Mouse (Mus musculus) forebrain, embryonic 10.5 days (tissue): ENCODE measurements around the gene Slc25a34. TPM values are rescaled to one million over a fixed set of nuclear protein-coding genes. Genes with fewer than 3 reads are reported as not detected.

Experiments
- DNase-seq: peaks from one replicate; pipeline ENCODE4 v3.0.0-alpha.2; 2017; ENCODE audit warnings: low spot score; ENCODE audit errors: extremely low spot score
- H3K27ac ChIP-seq: fragments of 300-500 bp; sonication (generic); 2 replicates; pipeline ENCODE4 v1.5.1; 2016; ENCODE audit warnings: mild to moderate bottlenecking
- H3K27me3 ChIP-seq: fragments of 300-500 bp; sonication (generic); 2 replicates; pipeline ENCODE4 v1.6.1; 2016; ENCODE audit warnings: mild to moderate bottlenecking; ENCODE audit not compliant: poor library complexity, severe bottlenecking
- H3K36me3 ChIP-seq: fragments of 300-500 bp; sonication (generic); replicated peaks from 2 replicates; pipeline ENCODE4 v1.6.1; 2016; ENCODE audit warnings: mild to moderate bottlenecking, moderate library complexity
- H3K4me1 ChIP-seq: fragments of 300-500 bp; sonication (generic); 2 replicates; pipeline ENCODE4 v1.6.1; 2016
- H3K4me3 ChIP-seq: fragments of 300-500 bp; sonication (generic); 2 replicates; pipeline ENCODE4 v1.5.1; 2016; ENCODE audit warnings: mild to moderate bottlenecking, moderate library complexity
- H3K9me3 ChIP-seq: fragments of 300-500 bp; sonication (generic); 2 replicates; pipeline ENCODE4 v1.6.1; 2016; ENCODE audit warnings: mild to moderate bottlenecking, moderate library complexity
- WGBS: fragments of 180-500 bp; shearing (Covaris S2); methylation state at CpG from one replicate; pipeline ENCODE4 v1.1.7; 2016; 5-methylcytosine and 5-hydroxymethylcytosine counted together
- polyA plus RNA-seq: library from polyadenylated mRNA; unstranded; fragments of >200 nt; fragmentation: Nextera tagmentation; extraction: Ambion mirVana; gene quantifications from 2 replicates; pipeline ENCODE4 v1.2.1, GENCODE M21; 2016

Gene Slc25a34
- polyA plus RNA-seq, 1 experiment from 2014 or later = not detected

DNA sequence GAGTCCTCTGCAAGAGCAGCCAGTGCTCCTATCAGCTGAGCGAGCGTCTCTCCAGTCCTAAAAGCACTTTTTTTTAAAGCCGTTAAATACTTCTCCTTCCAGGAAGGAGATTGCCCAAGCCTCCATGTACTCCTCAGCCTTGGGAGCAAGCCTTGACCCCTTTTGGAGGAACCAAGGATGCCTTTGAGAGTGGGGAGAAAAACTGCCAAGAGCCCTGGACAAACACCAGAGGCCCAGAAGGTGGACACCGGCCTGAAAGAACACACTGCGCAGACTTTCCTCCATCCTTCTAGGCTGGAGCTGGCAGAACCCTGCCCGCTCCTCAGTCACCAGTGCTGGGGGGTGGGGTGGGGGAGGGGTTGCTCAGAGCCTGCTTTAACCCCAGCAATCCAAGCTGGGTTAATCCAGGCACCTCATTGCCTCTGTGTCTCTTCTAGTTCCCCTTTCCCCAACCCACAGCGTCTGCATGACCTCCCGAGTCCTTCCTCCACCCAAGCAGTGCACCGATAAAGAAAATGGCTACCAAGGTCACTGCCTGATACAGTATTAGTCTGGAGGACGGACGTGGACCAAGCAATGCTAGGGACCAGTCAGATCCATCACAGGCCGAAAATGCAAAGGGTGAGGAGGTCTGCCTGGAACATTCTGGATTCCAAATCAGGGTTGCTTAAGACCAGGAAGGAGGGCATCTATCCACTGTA is 32.4 kb upstream of the Slc25a34 start:
- H3K27me3 ChIP-seq = no peaks in the 10 kb centered on the region
- 89% methylated on average over 12 of the region's 12 CpGs for WGBS
- peaks cover 3% of the 10 kb centered on the region; the same call in 1 of the 2 replicates for H3K4me1 ChIP-seq
- H3K9me3 ChIP-seq = no peaks in the 10 kb centered on the region
- H3K4me3 ChIP-seq = no peak overlapping the region
- H3K36me3 ChIP-seq = peaks cover 84% of the 10 kb centered on the region
- no peak overlapping the region for H3K27ac ChIP-seq
- no peak for DNase-seq

DNA sequence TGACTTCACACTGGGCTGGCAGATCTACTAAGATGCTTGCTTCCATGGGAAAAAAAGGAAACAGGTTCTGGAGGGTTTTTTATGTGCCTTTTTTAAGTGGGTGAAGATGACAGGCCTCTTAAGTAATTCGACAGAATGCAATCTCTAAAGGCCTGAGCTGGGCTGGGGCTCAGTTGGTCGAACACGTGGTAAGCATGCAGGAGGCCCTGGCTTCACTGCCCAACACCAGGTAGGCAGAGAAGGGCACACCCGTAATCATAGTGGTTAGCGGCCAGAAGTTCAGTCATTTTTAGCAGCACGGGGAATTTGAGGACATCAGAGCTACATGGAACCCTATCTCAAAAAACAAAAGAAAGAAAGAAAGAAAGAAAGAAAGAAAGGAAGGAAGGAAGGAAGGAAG is 30.9 kb upstream of the Slc25a34 start:
- Histone ChIP-seq H3K27me3 (no peaks in the 10 kb centered on the region), H3K36me3 (peaks cover 78% of the 10 kb centered on the region), H3K4me1 (peaks cover 3% of the 10 kb centered on the region; the same call in 1 of the 2 replicates), H3K9me3 (no peaks in the 10 kb centered on the region), H3K4me3 (no peak overlapping the region), H3K27ac (no peak overlapping the region)
- WGBS = 92% methylated on average over 6 of the region's 6 CpGs
- DNase-seq = no peak

GRCm38 (mm10) chr4:141653813-141654212 is 30.2 kb upstream of the Slc25a34 start:
- Histone ChIP-seq H3K27ac (no peak overlapping the region), H3K4me3 (no peak overlapping the region), H3K9me3 (no peaks in the 10 kb centered on the region), H3K27me3 (no peaks in the 10 kb centered on the region), H3K4me1 (peaks cover 3% of the 10 kb centered on the region; the same call in 1 of the 2 replicates), H3K36me3 (peaks cover 81% of the 10 kb centered on the region)
- DNase-seq = no peak
- WGBS = 94% methylated on average over 13 of the region's 13 CpGs

GRCm38 (mm10) chr4:141653044-141653443 is 29.4 kb upstream of the Slc25a34 start:
- Histone ChIP-seq H3K27me3 (no peaks in the 10 kb centered on the region), H3K36me3 (peaks cover 81% of the 10 kb centered on the region), H3K4me3 (no peak overlapping the region), H3K27ac (no peak overlapping the region), H3K9me3 (no peaks in the 10 kb centered on the region), H3K4me1 (peaks cover 3% of the 10 kb centered on the region; the same call in 1 of the 2 replicates)
- DNase-seq = no peak
- 96% methylated on average over 8 of the region's 8 CpGs for WGBS

- H3K27ac ChIP-seq = no peak overlapping the region
- H3K4me1 ChIP-seq = peaks cover 3% of the 10 kb centered on the region; the same call in 1 of the 2 replicates
- 93% methylated on average over 10 of the region's 10 CpGs for WGBS
- DNase-seq = no peak
- H3K36me3 ChIP-seq = peaks cover 81% of the 10 kb centered on the region
- no peaks in the 10 kb centered on the region for H3K27me3 ChIP-seq
- no peak overlapping the region for H3K4me3 ChIP-seq
- no peaks in the 10 kb centered on the region for H3K9me3 ChIP-seq
Measured at GRCm38 (mm10) chr4:141651944-141652343, 28.3 kb upstream of the Slc25a34 start.

- no peak for DNase-seq
- no peaks in the 10 kb centered on the region for H3K27me3 ChIP-seq
- H3K27ac ChIP-seq = no peak overlapping the region
- WGBS = 91% methylated on average over 6 of the region's 6 CpGs
- H3K9me3 ChIP-seq = no peaks in the 10 kb centered on the region
- H3K36me3 ChIP-seq = peaks cover 81% of the 10 kb centered on the region
- no peaks in the 10 kb centered on the region for H3K4me1 ChIP-seq
- no peak overlapping the region for H3K4me3 ChIP-seq
Measured at GRCm38 (mm10) chr4:141651286-141651685, 27.7 kb upstream of the Slc25a34 start.

GRCm38 (mm10) chr4:141649244-141649643 is 25.6 kb upstream of the Slc25a34 start:
- Histone ChIP-seq H3K4me3 (no peak overlapping the region), H3K4me1 (no peaks in the 10 kb centered on the region), H3K27ac (no peak overlapping the region; the same call in 1 of the 2 replicates), H3K9me3 (no peaks in the 10 kb centered on the region), H3K36me3 (peaks cover 67% of the 10 kb centered on the region), H3K27me3 (no peaks in the 10 kb centered on the region)
- 81% methylated on average over 6 of the region's 6 CpGs for WGBS
- no peak for DNase-seq

- Histone ChIP-seq H3K27ac (no peak overlapping the region), H3K9me3 (no peaks in the 10 kb centered on the region), H3K4me1 (no peaks in the 10 kb centered on the region), H3K27me3 (no peaks in the 10 kb centered on the region), H3K36me3 (peaks cover 58% of the 10 kb centered on the region), H3K4me3 (no peak overlapping the region)
- 92% methylated on average over 5 of the region's 5 CpGs for WGBS
- DNase-seq = no peak
Measured at GRCm38 (mm10) chr4:141648262-141648661, 24.6 kb upstream of the Slc25a34 start.

- Histone ChIP-seq H3K27me3 (no peaks in the 10 kb centered on the region), H3K4me1 (no peaks in the 10 kb centered on the region), H3K36me3 (peaks cover 56% of the 10 kb centered on the region), H3K4me3 (no peak overlapping the region), H3K27ac (no peak overlapping the region), H3K9me3 (no peaks in the 10 kb centered on the region)
- no peak for DNase-seq
- WGBS = 90% methylated on average over 3 of the region's 3 CpGs
Measured at GRCm38 (mm10) chr4:141647187-141647586, 23.6 kb upstream of the Slc25a34 start.

- Histone ChIP-seq H3K4me1 (no peaks in the 10 kb centered on the region), H3K4me3 (no peak overlapping the region), H3K36me3 (peaks cover 57% of the 10 kb centered on the region), H3K27me3 (no peaks in the 10 kb centered on the region), H3K9me3 (no peaks in the 10 kb centered on the region), H3K27ac (no peak overlapping the region)
- DNase-seq = no peak
- 95% methylated on average over 8 of the region's 8 CpGs for WGBS
Measured at GRCm38 (mm10) chr4:141645988-141646387, 22.4 kb upstream of the Slc25a34 start.

- Histone ChIP-seq H3K4me1 (no peaks in the 10 kb centered on the region), H3K9me3 (no peaks in the 10 kb centered on the region), H3K27me3 (no peaks in the 10 kb centered on the region), H3K4me3 (no peak overlapping the region), H3K36me3 (peaks cover 57% of the 10 kb centered on the region), H3K27ac (no peak overlapping the region)
- WGBS = 89% methylated on average over 7 of the region's 7 CpGs
- no peak for DNase-seq
Measured at GRCm38 (mm10) chr4:141643118-141643855, 19.7 kb upstream of the Slc25a34 start.

GRCm38 (mm10) chr4:141641961-141642811 is 18.6 kb upstream of the Slc25a34 start:
- H3K4me1 ChIP-seq = 0 out of 2 replicates have a peak, but pooled peaks cover 3% of the 10 kb centered on the region
- DNase-seq = no peak
- 90% methylated on average over 25 of the region's 25 CpGs for WGBS
- no peaks in the 10 kb centered on the region for H3K27me3 ChIP-seq
- peaks cover 61% of the 10 kb centered on the region for H3K36me3 ChIP-seq
- H3K4me3 ChIP-seq = no peak overlapping the region
- H3K9me3 ChIP-seq = no peaks in the 10 kb centered on the region
- H3K27ac ChIP-seq = no peak overlapping the region
